Mouse (Mus musculus): ENCODE measurements around the gene Grm7.

GRCm38 (mm10) chr6:111408750-111409149 lies 763.4 kb downstream of the Grm7 start:
- TF ChIP-seq ZNF384 (IDR thresholded peaks at IDR 0.05; ENCODE audit: low read depth, low read length) (no peak), CHD2 (IDR thresholded peaks at IDR 0.05; ENCODE audit: low read depth, low read length) (no peak), HCFC1 (IDR thresholded peaks at IDR 0.05; ENCODE audit: borderline replicate concordance, insufficient read depth, low read length) (no peak)
